Mouse (Mus musculus) lung, embryonic 16.5 days (tissue): ENCODE results near the gene Tssk6. TPM values are rescaled to one million over a fixed set of nuclear protein-coding genes. Genes with fewer than 3 reads are reported as not detected.
A peak's percentile ranks its signal among the peaks of the same experiment; 100 is the strongest.

Experiments
- ATAC-seq: fragments of 200-750 bp; cut with Nextera tagmentation; 2 replicates; pipeline ENCODE4 v1.8.0; 2017; ENCODE audit warnings: low read depth, mild to moderate bottlenecking, moderate library complexity
- H3K27ac ChIP-seq: fragments of 300-500 bp; sonication (generic); 2 replicates; pipeline ENCODE4 v1.5.1; 2014; ENCODE audit warnings: mild to moderate bottlenecking, control low read depth, low read length
- H3K27me3 ChIP-seq: fragments of 300-500 bp; sonication (generic); 2 replicates; pipeline ENCODE4 v1.6.1; 2014; ENCODE audit warnings: low read depth, low read length, mixed read lengths; ENCODE audit not compliant: control insufficient read depth, insufficient read depth
- H3K36me3 ChIP-seq: fragments of 300-500 bp; sonication (generic); 2 replicates; pipeline ENCODE4 v1.6.1; 2014; ENCODE audit warnings: low read length; ENCODE audit not compliant: control insufficient read depth, insufficient read depth
- H3K4me1 ChIP-seq: fragments of 300-500 bp; sonication (generic); replicated peaks from 2 replicates; pipeline ENCODE4 v1.6.1; 2014; ENCODE audit warnings: low read length, mixed read lengths; ENCODE audit not compliant: control insufficient read depth, insufficient read depth
- H3K4me2 ChIP-seq: fragments of 300-500 bp; sonication (generic); 2 replicates; pipeline ENCODE4 v1.6.1; 2014; ENCODE audit warnings: low read depth, low read length, control low read depth
- H3K4me3 ChIP-seq: fragments of 300-500 bp; sonication (generic); 2 replicates; pipeline ENCODE4 v1.5.1; 2014; ENCODE audit warnings: mild to moderate bottlenecking, low read length, control low read depth
- H3K9ac ChIP-seq: fragments of 300-500 bp; sonication (generic); 2 replicates; pipeline ENCODE4 v1.6.1; 2014; ENCODE audit warnings: low read length, control low read depth
- H3K9me3 ChIP-seq: fragments of 300-500 bp; sonication (generic); 2 replicates; pipeline ENCODE4 v1.6.1; 2016; ENCODE audit warnings: low read length; ENCODE audit not compliant: control insufficient read depth
- WGBS: fragments of 180-500 bp; shearing (Covaris S2); extraction: QIAGEN DNeasy Blood & Tissue Kit; methylation state at CpG from one replicate; pipeline ENCODE4 v1.1.7; 2014; 5-methylcytosine and 5-hydroxymethylcytosine counted together
- polyA plus RNA-seq: library from polyadenylated mRNA; unstranded; fragments of >200 nt; fragmentation: Nextera tagmentation; extraction: Ambion mirVana; gene quantifications from 2 replicates; pipeline ENCODE4 v1.2.1, GENCODE M21; 2015

Gene Tssk6
- 2.0 and 2.7 TPM in 2 replicates for polyA plus RNA-seq

DNA sequence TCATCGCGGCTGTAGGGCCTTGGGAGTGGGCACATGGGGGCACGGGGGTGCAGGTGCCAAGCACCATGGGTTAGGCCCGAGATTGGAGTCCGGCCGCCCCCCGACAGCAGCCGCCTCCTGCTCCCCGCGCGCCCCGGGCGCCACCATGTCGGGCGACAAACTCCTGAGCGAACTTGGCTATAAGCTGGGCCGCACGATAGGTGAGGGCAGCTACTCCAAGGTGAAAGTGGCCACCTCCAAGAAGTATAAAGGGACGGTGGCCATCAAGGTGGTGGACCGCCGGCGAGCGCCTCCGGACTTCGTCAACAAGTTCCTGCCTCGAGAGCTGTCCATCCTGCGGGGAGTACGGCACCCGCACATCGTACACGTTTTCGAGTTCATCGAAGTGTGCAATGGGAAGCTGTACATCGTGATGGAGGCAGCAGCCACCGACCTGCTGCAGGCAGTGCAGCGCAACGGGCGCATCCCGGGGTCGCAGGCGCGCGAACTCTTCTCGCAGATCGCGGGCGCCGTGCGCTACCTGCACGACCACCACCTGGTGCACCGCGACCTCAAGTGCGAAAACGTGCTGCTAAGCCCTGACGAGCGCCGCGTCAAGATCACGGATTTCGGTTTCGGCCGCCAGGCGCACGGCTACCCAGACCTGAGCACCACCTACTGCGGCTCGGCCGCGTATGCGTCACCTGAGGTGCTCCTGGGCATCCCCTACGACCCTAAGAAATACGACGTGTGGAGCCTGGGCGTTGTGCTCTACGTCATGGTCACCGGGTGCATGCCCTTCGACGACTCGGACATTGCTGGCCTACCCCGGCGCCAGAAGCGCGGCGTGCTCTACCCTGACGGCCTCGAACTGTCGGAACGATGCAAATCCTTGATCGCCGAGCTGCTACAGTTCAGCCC, at the start of gene Tssk6, which contains the start of the genes Ndufa13 and Yjefn3:
Gene Tssk6 (plus strand): TSS at position 22 of the 900 bp plus-strand sequence.
Gene Ndufa13 (minus strand): TSS at position 396 of the 900 bp plus-strand sequence.
Gene Yjefn3 (minus strand): TSS at position 550 of the 900 bp plus-strand sequence.
- Histone ChIP-seq H3K4me2 (peak within 1 kb of the TSS; percentile 98), H3K4me1 (peaks cover 22% of the 10 kb centered on the region), H3K9ac (peak within 1 kb of the TSS; percentile 85), H3K9me3 (no peaks in the 10 kb centered on the region), H3K27ac (peak within 1 kb of the TSS; percentile 97), H3K36me3 (no peaks in the 10 kb centered on the region), H3K27me3 (no peaks in the 10 kb centered on the region), H3K4me3 (peak within 1 kb of the TSS; percentile 82)
- ATAC-seq = peak; percentile 47
- 5% methylated on average over 88 of the region's 89 CpGs for WGBS

DNA sequence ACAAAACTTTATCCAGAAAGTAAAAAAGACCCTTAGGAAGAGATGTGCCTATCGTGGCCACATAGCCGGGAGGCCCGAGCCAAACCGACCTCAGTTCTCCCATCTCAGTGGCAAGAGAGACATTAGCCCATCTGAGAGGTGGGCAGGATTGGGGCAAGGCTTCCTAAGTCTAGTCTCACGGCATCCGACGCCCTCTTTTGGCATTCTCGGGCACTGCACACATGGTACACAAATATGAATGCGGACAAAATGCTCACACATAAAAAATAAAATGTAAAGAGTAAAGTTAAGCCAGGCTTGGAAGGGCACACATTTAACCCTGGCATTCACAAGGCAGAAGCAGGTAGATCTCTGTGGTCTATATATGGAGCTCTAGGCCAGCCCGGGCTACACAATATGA, 48.1 kb upstream of the Tssk6 start:
- H3K9me3 ChIP-seq = no peaks in the 10 kb centered on the region
- H3K27me3 ChIP-seq = no peaks in the 10 kb centered on the region
- no peaks in the 10 kb centered on the region; the same call in 1 of the 2 replicates for H3K4me1 ChIP-seq
- no peak for ATAC-seq
- H3K27ac ChIP-seq = no peak overlapping the region
- no peak overlapping the region for H3K4me2 ChIP-seq
- H3K9ac ChIP-seq = no peak overlapping the region
- H3K36me3 ChIP-seq = no peaks in the 10 kb centered on the region
- WGBS = 92% methylated on average over 10 of the region's 10 CpGs
- no peak overlapping the region for H3K4me3 ChIP-seq

DNA sequence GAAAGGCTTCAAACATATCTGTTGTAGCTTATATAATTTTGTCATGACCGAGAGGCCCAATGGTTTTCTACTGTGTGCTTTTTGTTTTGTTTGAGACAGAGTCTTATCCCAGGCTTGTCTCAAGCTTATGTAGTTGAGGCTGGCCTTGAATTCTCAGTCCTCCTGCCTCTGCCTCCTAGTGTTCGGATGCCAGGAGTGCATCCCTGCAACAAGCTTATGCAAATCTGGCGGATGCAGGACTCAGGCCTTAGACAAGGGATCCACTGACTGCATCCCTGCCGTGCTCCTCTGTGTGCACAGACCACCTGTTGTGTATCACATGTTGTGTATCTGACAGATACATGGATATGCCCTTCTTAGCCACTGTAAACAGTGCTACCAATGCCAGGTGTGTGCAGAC, 41.2 kb upstream of the Tssk6 start:
- H3K27ac ChIP-seq = no peak overlapping the region
- 56% methylated on average over 4 of the region's 4 CpGs for WGBS
- H3K4me1 ChIP-seq = no peaks in the 10 kb centered on the region
- H3K27me3 ChIP-seq = no peaks in the 10 kb centered on the region
- no peak overlapping the region for H3K9ac ChIP-seq
- H3K9me3 ChIP-seq = no peaks in the 10 kb centered on the region
- H3K36me3 ChIP-seq = no peaks in the 10 kb centered on the region
- H3K4me2 ChIP-seq = no peak overlapping the region
- no peak overlapping the region for H3K4me3 ChIP-seq
- no peak for ATAC-seq

DNA sequence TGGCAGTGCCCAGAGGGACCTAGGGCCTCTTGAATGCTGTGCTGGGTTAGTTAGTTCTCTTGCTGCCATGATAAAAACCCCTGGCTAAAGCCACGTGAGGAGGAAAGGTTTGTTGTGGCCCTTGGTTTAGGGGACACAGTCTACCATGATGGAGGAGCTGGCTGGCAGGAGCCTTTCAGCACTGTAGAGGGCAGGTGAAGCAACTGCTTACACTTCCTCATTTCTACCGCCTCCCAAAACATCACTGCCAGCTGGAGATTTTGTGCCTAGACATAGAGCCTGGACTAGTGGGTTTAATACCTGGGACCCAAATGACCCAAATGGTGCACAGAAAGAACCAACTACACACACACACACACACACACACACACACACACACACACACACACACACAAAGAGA, 40.7 kb upstream of the Tssk6 start:
- no peak overlapping the region for H3K4me3 ChIP-seq
- H3K27me3 ChIP-seq = no peaks in the 10 kb centered on the region
- WGBS = 72% methylated on average over 2 of the region's 2 CpGs
- H3K9me3 ChIP-seq = no peaks in the 10 kb centered on the region
- no peaks in the 10 kb centered on the region for H3K4me1 ChIP-seq
- no peaks in the 10 kb centered on the region for H3K36me3 ChIP-seq
- no peak overlapping the region for H3K9ac ChIP-seq
- H3K4me2 ChIP-seq = no peak overlapping the region
- no peak for ATAC-seq
- H3K27ac ChIP-seq = no peak overlapping the region

DNA sequence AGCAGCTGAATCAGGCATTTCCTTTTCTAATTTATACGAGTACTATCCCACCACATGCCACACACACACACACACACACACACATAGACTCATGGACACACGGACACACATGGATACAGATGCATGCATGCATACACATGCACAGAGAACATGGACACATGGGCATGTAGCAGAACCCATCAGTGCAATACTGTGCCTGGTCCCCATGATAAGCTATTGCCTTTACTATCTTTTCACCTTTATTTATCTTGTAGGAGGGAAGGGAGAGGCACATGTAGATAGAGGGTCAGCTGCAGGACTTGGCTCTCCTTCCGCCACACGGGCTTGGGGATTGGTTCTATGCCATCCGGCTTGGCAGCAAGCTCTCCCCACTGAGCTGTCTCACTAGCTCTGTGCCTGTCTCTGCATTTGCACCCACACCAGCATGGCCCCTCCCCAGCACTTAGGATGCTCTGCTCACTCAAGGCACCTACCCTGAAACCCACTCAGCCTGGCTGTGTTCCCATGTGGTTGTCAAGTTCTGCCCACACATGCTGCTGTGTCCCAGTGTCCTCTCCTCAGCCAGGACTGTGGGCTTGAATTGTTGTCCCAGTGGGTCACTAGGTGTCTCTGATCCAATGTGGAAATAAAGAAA, 38.5 kb upstream of the Tssk6 start:
- Histone ChIP-seq H3K4me3 (no peak overlapping the region), H3K9me3 (no peaks in the 10 kb centered on the region), H3K9ac (no peak overlapping the region), H3K4me2 (no peak overlapping the region), H3K36me3 (no peaks in the 10 kb centered on the region), H3K27ac (no peak overlapping the region), H3K4me1 (no peaks in the 10 kb centered on the region), H3K27me3 (no peaks in the 10 kb centered on the region)
- ATAC-seq = no peak
- 78% methylated on average over 5 of the region's 5 CpGs for WGBS

DNA sequence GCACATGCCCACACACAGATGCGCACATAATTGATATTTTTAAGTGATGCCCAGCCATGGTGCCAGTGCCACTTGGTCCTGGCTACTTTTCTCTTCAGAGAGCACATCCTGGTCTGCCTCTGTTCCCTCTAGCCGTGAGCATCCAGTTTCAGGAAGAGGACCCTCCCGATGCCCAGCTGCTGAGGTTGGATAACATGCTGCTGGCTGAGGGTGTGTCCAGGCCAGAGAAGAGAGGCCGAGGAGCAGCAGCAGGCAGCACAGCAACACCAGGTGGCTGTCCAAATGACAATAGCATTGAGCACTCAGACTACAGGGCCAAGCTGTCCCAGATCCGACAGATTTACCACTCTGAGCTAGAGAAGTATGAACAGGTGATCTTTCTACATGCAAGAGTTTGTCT, 37.8 kb upstream of the Tssk6 start:
- Histone ChIP-seq H3K9me3 (no peaks in the 10 kb centered on the region), H3K4me3 (no peak overlapping the region), H3K27ac (no peak overlapping the region), H3K36me3 (no peaks in the 10 kb centered on the region), H3K4me1 (no peaks in the 10 kb centered on the region), H3K4me2 (no peak overlapping the region), H3K27me3 (no peaks in the 10 kb centered on the region), H3K9ac (no peak overlapping the region)
- WGBS = 65% methylated on average over 5 of the region's 5 CpGs
- no peak for ATAC-seq

DNA sequence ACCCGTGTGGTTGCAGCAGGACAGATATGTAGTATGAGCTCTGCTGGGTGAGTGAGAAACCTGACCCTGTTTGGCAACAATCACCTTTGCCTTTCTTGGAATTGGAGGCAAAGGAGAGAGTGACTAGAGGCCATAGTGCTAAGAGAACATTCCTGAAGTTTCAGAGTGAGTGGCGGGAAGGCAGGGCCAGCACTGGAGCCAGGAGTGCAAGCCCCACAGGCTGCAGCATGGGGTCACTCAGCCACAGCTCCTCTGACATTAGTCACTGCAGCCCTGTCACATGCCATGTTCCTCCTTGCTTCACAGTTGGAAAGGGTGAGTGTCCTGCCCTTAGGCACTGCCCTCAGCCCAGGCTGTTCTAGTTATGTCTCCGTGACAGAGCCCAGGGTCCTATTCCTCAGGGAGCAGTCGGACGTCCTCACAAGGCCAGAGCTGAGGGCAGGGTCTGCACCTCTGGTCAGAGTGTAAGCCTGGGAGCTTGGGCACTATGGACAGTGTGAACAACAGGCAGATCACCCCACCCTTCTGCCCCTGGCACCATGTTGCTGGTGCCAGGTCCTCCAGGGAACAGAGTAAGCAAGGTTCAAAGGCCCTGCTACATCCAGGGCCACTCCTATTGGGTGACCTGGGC, 34.2 kb upstream of the Tssk6 start:
- no peaks in the 10 kb centered on the region for H3K36me3 ChIP-seq
- no peaks in the 10 kb centered on the region for H3K4me1 ChIP-seq
- no peaks in the 10 kb centered on the region for H3K9me3 ChIP-seq
- H3K4me2 ChIP-seq = no peak overlapping the region
- no peak overlapping the region for H3K4me3 ChIP-seq
- WGBS = 58% methylated on average over 5 of the region's 5 CpGs
- H3K27me3 ChIP-seq = no peaks in the 10 kb centered on the region
- no peak overlapping the region for H3K27ac ChIP-seq
- no peak for ATAC-seq
- no peak overlapping the region for H3K9ac ChIP-seq

DNA sequence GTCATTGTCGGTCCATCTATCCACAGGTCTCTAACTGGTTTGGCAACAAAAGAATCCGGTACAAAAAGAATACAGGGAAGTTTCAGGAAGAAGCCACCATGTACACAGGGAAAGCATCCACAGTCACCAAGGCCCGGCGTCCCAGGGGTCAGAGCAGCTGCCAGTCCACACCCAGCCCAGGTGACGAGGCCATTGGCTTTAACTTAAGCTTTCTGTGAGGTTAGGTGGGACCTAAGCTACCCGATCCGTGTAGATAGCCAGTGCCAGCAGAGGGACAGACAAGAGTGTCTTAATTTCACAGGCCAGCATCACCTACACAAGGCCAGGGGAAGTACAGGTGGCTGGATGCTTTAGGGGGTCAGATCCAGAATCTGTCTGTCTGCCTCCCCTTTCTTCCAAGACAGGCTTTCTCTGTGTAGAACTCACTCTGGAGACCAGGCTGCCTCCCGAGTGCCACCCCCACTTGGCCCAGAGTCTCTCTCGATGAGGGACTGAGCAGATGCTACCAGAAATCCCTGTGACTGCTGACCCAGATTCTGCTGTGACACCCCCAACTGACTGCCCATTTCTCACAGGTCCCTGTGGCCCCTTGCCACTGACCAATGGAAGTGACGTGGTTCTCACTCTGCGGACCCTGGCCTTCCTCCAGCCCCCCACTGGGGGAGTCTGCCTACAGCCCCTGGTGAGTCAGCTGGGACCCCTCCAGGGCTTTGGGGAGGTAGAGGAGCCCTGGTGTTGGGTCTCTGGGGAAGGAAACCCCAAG, 31.8 kb upstream of the Tssk6 start:
- no peak for ATAC-seq
- Histone ChIP-seq H3K4me1 (no peaks in the 10 kb centered on the region), H3K27me3 (peaks cover 2% of the 10 kb centered on the region; the same call in 1 of the 2 replicates), H3K9ac (no peak overlapping the region), H3K36me3 (no peaks in the 10 kb centered on the region), H3K4me3 (no peak overlapping the region), H3K27ac (no peak overlapping the region), H3K9me3 (no peaks in the 10 kb centered on the region), H3K4me2 (no peak overlapping the region)
- WGBS = 77% methylated on average over 11 of the region's 11 CpGs
